Mouse (Mus musculus): ENCODE measurements around the gene Aff3. TPM values are rescaled to one million over a fixed set of nuclear protein-coding genes. Genes with fewer than 3 reads are reported as not detected.
A peak's percentile ranks its signal among the peaks of the same experiment; 100 is the strongest.

The Aff3 gene
- polyA plus RNA-seq, 1 experiment from 2014 or later: 20.6 TPM

DNA sequence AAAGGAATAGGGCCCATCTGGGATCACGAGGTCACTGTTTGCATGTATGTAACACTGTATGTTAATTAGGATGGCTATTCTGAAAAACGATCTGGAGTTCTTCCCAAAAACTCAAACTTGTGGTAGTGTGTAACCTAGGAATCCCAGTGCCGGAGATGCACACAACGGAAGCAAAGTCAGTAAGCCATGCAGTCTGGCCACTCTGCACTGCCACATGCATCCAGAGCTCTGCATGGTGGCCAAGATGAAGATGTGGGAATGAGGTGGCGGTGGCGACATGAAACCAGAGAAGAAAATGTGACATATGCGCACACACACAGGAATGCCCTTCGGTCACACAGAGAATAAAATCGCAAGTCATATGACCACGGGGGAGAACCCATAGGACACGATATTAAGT is 143.1 kb downstream of the Aff3 start:
- H3K27me3 ChIP-seq: no peaks in the 10 kb centered on the region
- H3K27ac ChIP-seq: no peak overlapping the region
- WGBS: 94% methylated on average over 11 of the region's 11 CpGs
- no peaks in the 10 kb centered on the region for H3K9me3 ChIP-seq
- peaks cover under 1% of the 10 kb centered on the region for H3K4me1 ChIP-seq
- H3K4me2 ChIP-seq (replicated peaks): no peak overlapping the region
- H3K4me3 ChIP-seq: no peak overlapping the region
- peaks cover 53% of the 10 kb centered on the region for H3K36me3 ChIP-seq
- H3K9ac ChIP-seq: no peak overlapping the region
- ATAC-seq (ENCODE audit: low FRiP score, low read depth): no peak

DNA sequence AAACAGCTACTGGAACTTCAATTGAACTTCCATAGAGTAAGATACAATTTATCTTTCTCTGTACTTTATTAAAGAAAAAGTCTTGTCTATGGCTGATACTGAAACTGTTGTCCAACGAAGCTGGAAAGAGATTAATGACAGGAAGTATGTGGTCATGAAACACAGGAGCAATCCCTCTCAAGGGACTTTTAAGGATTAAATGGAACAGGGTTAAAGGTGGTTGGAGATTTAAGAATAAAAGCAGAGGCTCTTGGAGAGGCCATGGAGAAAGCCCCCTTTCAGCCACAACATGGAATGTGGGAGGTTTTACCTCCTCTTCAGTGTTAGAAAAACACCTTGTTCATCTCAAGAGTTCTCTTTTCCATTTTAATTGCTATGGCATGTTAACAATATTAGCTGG is 148.5 kb downstream of the Aff3 start:
- ATAC-seq (ENCODE audit: low FRiP score, low read depth): no peak
- Histone ChIP-seq H3K36me3 (peaks cover 4% of the 10 kb centered on the region), H3K4me1 (peaks cover 51% of the 10 kb centered on the region), H3K4me3 (no peak overlapping the region), H3K9me3 (no peaks in the 10 kb centered on the region), H3K4me2 (replicated peaks) (no peak overlapping the region), H3K27ac (no peak overlapping the region), H3K9ac (no peak overlapping the region), H3K27me3 (0 out of 2 replicates have a peak, but pooled peaks cover 4% of the 10 kb centered on the region)
- WGBS: 19% methylated on average over 1 of the region's 1 CpGs

DNA sequence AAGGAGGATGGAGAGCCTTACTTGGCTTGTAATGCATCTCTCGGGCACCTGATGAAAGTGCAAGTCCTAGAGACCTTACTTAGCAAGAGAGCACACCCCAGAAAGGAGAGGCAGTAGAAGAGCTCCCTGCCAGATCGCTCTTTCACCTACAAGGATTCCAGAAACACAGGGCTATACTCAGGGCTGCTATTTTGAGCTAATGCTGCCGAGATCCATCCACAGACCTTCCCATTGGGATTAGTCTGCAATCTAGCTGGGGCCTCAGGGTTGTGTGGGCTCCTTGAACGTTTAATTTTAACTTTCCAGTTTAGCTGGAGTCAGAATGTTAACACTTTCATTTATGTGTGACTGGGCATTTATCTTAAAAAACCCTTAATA is 150.1 kb downstream of the Aff3 start:
- H3K36me3 ChIP-seq: no peaks in the 10 kb centered on the region
- no peak overlapping the region for H3K4me3 ChIP-seq
- no peak overlapping the region for H3K4me2 ChIP-seq (replicated peaks)
- H3K27ac ChIP-seq: no peak overlapping the region
- H3K4me1 ChIP-seq: peaks cover 65% of the 10 kb centered on the region
- no peak for ATAC-seq (ENCODE audit: low FRiP score, low read depth)
- no peaks in the 10 kb centered on the region for H3K9me3 ChIP-seq
- 0 out of 2 replicates have a peak, but pooled peaks cover 4% of the 10 kb centered on the region for H3K27me3 ChIP-seq
- 57% methylated on average over 4 of the region's 4 CpGs for WGBS
- H3K9ac ChIP-seq: no peak overlapping the region

DNA sequence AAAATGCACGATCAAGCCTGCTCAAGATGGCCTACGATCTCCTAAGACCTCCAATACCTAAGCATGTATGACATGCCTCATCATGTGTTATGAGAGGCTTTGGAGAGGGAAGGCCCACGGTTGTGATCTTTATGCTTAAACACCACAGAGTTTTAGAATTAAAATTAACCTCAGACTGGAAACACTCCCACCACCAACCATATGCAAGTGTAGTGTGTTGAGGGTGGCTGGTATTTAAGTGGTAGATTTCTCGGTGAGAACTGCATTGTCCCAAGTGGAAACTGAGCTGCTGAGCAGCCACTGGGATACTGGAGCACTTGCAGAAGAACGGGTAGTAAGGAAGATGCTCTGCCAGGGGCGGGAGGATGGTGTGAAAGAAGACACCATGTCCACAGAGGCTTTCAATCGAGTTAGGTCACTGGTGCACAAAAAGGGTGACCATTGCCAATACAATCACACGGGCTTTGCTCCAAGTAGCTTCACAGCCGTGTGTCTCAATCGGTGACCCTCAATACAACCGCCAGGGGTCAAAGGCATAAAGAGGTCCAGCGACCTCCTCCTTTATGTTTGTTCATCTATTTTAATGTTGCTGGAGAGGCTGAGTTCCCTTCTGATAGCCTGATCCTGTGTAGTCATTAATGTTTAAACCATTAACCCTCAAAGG is 150.7 kb downstream of the Aff3 start:
- peaks cover 71% of the 10 kb centered on the region for H3K4me1 ChIP-seq
- ATAC-seq (ENCODE audit: low FRiP score, low read depth): no peak
- H3K36me3 ChIP-seq: no peaks in the 10 kb centered on the region
- H3K27ac ChIP-seq: no peak overlapping the region
- 0 out of 2 replicates have a peak, but pooled peaks cover 4% of the 10 kb centered on the region for H3K27me3 ChIP-seq
- no peak overlapping the region for H3K4me2 ChIP-seq (replicated peaks)
- WGBS: 78% methylated on average over 12 of the region's 12 CpGs
- no peak overlapping the region for H3K9ac ChIP-seq
- H3K4me3 ChIP-seq: no peak overlapping the region
- no peaks in the 10 kb centered on the region for H3K9me3 ChIP-seq

DNA sequence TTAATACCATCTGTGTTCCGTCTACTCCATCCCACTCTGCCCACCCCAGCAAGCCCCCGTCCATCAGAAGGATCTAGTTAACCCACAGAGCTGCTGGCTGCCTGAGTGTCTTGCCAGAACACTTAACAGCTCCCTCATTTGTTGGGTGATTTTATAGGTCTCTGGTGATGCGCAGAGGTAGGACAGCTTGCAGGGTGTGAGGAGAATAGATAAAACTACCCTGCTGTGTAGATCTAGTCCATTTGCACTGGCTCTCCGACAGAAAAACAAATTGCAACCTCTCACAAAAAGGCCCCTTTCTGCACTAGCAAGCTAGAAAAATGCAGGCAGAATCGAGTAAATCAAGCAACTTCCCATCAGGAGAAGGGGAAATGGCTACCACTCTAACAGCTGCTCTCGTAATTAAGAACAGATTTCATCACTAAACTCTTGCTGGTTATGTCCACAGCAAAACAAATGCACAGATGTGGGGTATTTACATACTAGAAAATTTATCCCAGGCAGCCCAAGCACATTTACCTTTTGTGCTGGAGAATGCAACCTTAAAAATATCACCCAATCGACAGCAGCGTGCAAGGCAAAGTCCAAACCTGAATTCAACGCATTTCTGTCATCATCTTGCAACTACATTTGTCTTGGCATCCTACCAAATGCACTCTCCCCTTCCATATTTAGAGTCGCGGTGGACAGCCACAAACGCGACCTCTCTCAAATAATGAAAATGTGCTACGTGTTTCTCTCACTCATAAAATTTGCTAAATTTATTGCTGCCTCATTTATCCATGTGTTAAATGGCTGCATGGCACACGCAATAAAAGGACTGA is 152.3 kb downstream of the Aff3 start:
- peak; percentile 79 for ATAC-seq (ENCODE audit: low FRiP score, low read depth)
- WGBS: 10% methylated on average over 15 of the region's 15 CpGs
- H3K36me3 ChIP-seq: no peaks in the 10 kb centered on the region
- H3K4me2 ChIP-seq (replicated peaks): peak overlapping the region; percentile 49
- peak overlapping the region; percentile 16 for H3K4me3 ChIP-seq
- H3K27me3 ChIP-seq: 0 out of 2 replicates have a peak, but pooled peaks cover 4% of the 10 kb centered on the region
- no peak overlapping the region for H3K9ac ChIP-seq
- H3K9me3 ChIP-seq: no peaks in the 10 kb centered on the region
- H3K4me1 ChIP-seq: peaks cover 84% of the 10 kb centered on the region
- peak overlapping the region; percentile 76; the same call in 1 of the 2 replicates for H3K27ac ChIP-seq

DNA sequence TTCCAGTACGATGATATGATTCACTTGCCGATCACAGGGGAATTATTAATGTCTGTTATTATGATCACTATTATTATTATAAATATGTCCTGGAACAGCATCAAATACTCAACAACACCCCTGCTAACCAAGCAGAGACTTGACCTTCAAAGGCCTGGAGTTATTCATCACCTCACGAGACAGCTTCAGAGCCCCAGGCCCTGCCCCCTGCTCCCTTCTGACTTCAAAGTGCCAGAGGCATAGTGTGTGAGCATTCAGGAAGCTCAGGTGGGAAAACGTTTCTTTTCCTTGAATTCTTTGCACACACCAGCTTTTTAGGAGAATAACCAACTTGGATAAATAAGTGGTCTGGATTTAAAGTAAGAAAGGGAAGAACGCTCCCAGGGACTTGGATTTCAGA is 153.7 kb downstream of the Aff3 start:
- H3K4me1 ChIP-seq: peaks cover 85% of the 10 kb centered on the region

DNA sequence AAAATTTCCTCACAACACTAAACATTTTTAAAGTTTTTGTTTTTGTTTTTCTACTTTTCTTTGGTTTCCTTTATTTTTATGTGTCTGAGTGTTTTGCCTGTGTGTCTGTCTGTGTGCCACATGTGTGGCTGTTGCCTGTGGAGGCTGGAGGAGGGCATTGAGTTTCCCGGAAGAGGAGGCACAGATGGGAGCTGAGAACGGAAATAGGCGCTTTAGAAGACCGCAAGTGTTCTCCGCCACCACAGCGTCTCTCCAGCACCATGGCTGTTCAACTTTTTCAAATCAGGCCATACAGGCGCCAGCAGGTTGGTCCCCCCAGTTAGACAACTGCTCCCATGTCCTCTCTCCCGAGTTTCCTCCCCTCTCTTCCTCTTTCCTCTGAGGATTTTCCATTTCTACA is 155.5 kb downstream of the Aff3 start:
- Histone ChIP-seq H3K4me2 (replicated peaks) (no peak overlapping the region), H3K4me3 (no peak overlapping the region), H3K9me3 (no peaks in the 10 kb centered on the region), H3K27me3 (0 out of 2 replicates have a peak, but pooled peaks cover 2% of the 10 kb centered on the region), H3K4me1 (peaks cover 67% of the 10 kb centered on the region), H3K27ac (0 out of 2 replicates have a peak overlapping the region, but pooled peaks have one; percentile 48), H3K9ac (no peak overlapping the region), H3K36me3 (no peaks in the 10 kb centered on the region)
- ATAC-seq (ENCODE audit: low FRiP score, low read depth): no peak
- 27% methylated on average over 8 of the region's 8 CpGs for WGBS

More for the DNA sequence above, 153.7 kb downstream of the Aff3 start:
- no peaks in the 10 kb centered on the region for H3K36me3 ChIP-seq
- 0 out of 2 replicates have a peak, but pooled peaks cover 4% of the 10 kb centered on the region for H3K27me3 ChIP-seq
- H3K27ac ChIP-seq: 0 out of 2 replicates have a peak overlapping the region, but pooled peaks have one; percentile 39
- no peak for ATAC-seq (ENCODE audit: low FRiP score, low read depth)
- 50% methylated on average over 5 of the region's 5 CpGs for WGBS
- H3K9me3 ChIP-seq: no peaks in the 10 kb centered on the region
- H3K9ac ChIP-seq: no peak overlapping the region
- H3K4me3 ChIP-seq: no peak overlapping the region
- 0 out of 2 replicates have a peak overlapping the region, but pooled peaks have one; percentile 22 for H3K4me2 ChIP-seq (replicated peaks)

DNA sequence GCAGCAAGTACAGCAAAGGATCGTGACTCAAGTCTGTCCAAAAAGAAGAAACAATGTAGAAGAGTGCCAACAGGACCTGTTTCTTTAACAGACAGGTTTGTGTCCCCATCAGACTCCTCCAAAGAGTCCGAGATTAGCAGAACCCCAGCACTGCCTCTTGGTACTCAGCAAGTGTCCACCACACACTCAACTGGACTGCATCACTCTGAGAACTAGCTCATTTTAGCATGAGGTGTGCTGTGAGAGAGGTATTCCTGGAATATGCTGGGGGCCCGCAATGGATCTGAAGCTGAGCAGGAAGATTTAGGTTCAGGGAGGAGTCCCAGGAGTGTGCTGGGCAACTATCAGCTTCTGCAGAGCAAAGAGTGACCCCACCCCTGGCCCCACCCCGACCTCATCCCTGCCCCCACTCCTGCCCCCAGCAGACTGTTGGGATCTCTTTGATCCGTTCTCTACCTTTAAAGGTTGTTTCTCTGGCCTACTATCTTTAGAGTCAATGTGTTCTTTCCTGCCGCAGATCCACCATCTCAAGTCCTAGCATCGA is 157.0 kb downstream of the Aff3 start:
- no peak overlapping the region for H3K4me3 ChIP-seq
- H3K9me3 ChIP-seq: no peaks in the 10 kb centered on the region
- 64% methylated on average over 7 of the region's 7 CpGs for WGBS
- H3K36me3 ChIP-seq: no peaks in the 10 kb centered on the region
- no peaks in the 10 kb centered on the region for H3K27me3 ChIP-seq
- no peak for ATAC-seq (ENCODE audit: low FRiP score, low read depth)
- peaks cover 64% of the 10 kb centered on the region for H3K4me1 ChIP-seq
- no peak overlapping the region for H3K9ac ChIP-seq
- H3K27ac ChIP-seq: no peak overlapping the region
- H3K4me2 ChIP-seq (replicated peaks): no peak overlapping the region

DNA sequence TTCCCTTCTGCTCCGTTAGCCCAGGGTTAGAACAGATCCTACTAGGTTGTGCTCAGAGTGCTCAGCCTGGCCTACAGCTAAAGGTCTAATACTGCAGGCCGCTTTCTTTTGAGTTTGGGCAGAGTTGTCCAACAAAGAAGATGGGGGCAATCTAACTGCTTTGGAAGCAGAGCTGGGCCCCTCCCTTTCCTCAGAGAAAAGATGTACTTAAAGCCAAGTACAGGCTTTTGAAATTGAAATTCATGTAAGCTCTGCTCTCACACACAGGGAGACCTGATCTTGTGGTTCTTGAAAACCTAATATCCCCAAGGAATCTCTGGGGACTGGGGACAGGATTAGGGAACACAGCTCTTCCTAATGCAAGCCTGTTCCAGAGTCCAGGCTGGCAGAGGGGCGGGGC is 158.4 kb downstream of the Aff3 start:
- Histone ChIP-seq H3K4me1 (peaks cover 53% of the 10 kb centered on the region), H3K9ac (no peak overlapping the region), H3K4me2 (replicated peaks) (no peak overlapping the region), H3K36me3 (no peaks in the 10 kb centered on the region), H3K4me3 (no peak overlapping the region), H3K9me3 (no peaks in the 10 kb centered on the region), H3K27ac (no peak overlapping the region), H3K27me3 (no peaks in the 10 kb centered on the region)
- no peak for ATAC-seq (ENCODE audit: low FRiP score, low read depth)
- 93% methylated on average over 3 of the region's 3 CpGs for WGBS

DNA sequence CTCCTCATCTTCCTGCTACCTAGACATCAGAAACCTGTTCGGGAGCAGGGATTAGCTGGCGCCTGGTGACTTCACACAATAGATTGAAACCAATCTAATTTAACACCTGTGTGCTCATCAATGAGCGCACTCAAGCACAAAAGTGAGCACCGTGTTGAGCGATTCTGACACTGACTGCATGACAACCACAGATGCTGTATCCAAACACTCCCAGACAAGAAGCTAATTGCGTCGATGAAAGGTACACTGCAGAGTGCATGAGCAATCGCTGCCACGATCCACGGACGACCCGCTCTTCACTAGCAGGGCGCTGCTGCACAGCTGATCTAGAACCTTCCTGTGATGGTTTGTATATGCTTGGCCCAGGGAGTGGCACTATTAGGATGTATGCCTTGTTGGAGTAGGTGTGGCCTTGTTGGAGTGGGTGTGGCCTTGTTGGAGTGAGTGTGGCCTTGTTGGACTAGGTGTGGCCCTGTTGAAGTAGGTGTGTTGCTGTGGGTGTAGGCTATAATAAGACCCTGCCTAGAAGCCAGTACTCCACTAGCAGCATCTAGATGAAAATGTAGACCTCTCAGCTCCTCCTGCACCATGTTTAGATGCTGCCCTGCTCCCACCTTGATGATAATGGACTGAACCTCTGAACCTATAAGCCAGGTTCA is 161.2 kb downstream of the Aff3 start:
- Histone ChIP-seq H3K9me3 (no peaks in the 10 kb centered on the region), H3K4me1 (peaks cover 31% of the 10 kb centered on the region), H3K27ac (no peak overlapping the region), H3K4me2 (replicated peaks) (no peak overlapping the region), H3K4me3 (no peak overlapping the region), H3K9ac (no peak overlapping the region), H3K36me3 (no peaks in the 10 kb centered on the region), H3K27me3 (no peaks in the 10 kb centered on the region)
- 91% methylated on average over 13 of the region's 13 CpGs for WGBS
- ATAC-seq (ENCODE audit: low FRiP score, low read depth): no peak

DNA sequence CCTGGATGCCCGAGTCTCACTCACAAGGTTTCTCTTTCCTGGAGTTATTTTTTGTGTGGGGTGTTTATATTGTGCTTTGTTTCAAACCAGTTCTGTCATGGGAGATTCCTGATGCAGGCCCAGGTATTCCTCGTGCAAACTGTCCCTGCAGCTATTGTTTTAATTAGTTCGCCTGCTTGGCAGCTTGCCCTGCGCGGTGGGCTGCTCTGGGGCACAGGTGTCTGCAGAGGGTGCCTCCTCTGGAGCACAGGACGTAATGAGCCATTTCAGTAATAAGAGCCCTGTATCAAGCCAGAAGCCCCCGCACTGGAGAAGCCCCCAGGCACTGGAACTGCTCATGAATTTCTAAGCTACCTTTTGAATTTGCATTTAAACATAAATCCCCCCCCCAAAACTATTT is 162.0 kb downstream of the Aff3 start:
- ATAC-seq (ENCODE audit: low FRiP score, low read depth): no peak
- Histone ChIP-seq H3K36me3 (no peaks in the 10 kb centered on the region), H3K9ac (no peak overlapping the region), H3K4me3 (no peak overlapping the region), H3K4me1 (peaks cover 31% of the 10 kb centered on the region), H3K27me3 (no peaks in the 10 kb centered on the region), H3K9me3 (no peaks in the 10 kb centered on the region), H3K27ac (no peak overlapping the region), H3K4me2 (replicated peaks) (no peak overlapping the region)
- WGBS: 19% methylated on average over 7 of the region's 7 CpGs

DNA sequence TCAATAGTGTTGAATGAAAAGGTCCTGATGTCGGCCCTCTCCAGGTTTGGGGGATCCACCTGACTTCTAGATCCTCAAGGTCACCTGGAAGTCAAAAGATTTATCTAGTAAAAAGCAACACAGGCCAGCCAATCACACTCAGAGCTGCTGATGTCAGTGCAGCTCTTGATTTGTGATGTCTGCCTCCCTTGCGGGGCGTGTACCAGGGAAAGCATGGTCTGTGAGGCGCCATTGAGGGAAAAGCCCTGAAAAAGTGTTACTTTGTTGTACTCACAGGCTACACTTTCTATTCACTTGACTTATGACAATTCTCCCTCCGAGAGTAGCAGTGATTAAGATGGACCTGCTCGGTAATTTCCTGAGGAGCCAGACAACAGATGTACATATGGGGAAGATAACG is 163.5 kb downstream of the Aff3 start:
- Histone ChIP-seq H3K27me3 (no peaks in the 10 kb centered on the region), H3K4me3 (no peak overlapping the region), H3K9me3 (no peaks in the 10 kb centered on the region), H3K4me2 (replicated peaks) (no peak overlapping the region), H3K27ac (no peak overlapping the region), H3K4me1 (peaks cover 28% of the 10 kb centered on the region), H3K36me3 (no peaks in the 10 kb centered on the region), H3K9ac (no peak overlapping the region)
- WGBS: 87% methylated on average over 7 of the region's 7 CpGs
- no peak for ATAC-seq (ENCODE audit: low FRiP score, low read depth)

Data from limb, embryonic 13.5 days (tissue).